Mouse (Mus musculus) heart, embryonic 10.5 days (tissue): Measurements from ENCODE around the gene Lrrc34. TPM values are rescaled to one million over a fixed set of nuclear protein-coding genes. Genes with fewer than 3 reads are reported as not detected.

Experiments
- DNase-seq: peaks from one replicate; pipeline ENCODE4 v3.0.0-alpha.2; 2017; ENCODE audit warnings: low spot score
- H3K27ac ChIP-seq: fragments of 300-500 bp; sonication (generic); 2 replicates; pipeline ENCODE4 v1.5.1; 2016; ENCODE audit warnings: mild to moderate bottlenecking
- H3K27me3 ChIP-seq: fragments of 300-500 bp; sonication (generic); 2 replicates; pipeline ENCODE4 v1.6.1; 2016; ENCODE audit warnings: mild to moderate bottlenecking; ENCODE audit not compliant: poor library complexity, insufficient read depth, severe bottlenecking
- H3K36me3 ChIP-seq: fragments of 300-500 bp; sonication (generic); 2 replicates; pipeline ENCODE4 v1.6.1; 2016; ENCODE audit warnings: mild to moderate bottlenecking, moderate library complexity
- H3K4me1 ChIP-seq: fragments of 300-500 bp; sonication (generic); 2 replicates; pipeline ENCODE4 v1.6.1; 2016; ENCODE audit warnings: mild to moderate bottlenecking
- H3K4me3 ChIP-seq: fragments of 300-500 bp; sonication (generic); 2 replicates; pipeline ENCODE4 v1.5.1; 2016; ENCODE audit warnings: mild to moderate bottlenecking, moderate library complexity
- H3K9me3 ChIP-seq: fragments of 300-500 bp; sonication (generic); 2 replicates; pipeline ENCODE4 v1.6.1; 2016; ENCODE audit warnings: mild to moderate bottlenecking, moderate library complexity
- WGBS: fragments of 180-500 bp; shearing (Covaris S2); methylation state at CpG from one replicate; pipeline ENCODE4 v1.1.7; 2016; 5-methylcytosine and 5-hydroxymethylcytosine counted together
- polyA plus RNA-seq: library from polyadenylated mRNA; unstranded; fragments of >200 nt; fragmentation: Nextera tagmentation; extraction: Ambion mirVana; gene quantifications from 2 replicates; pipeline ENCODE4 v1.2.1, GENCODE M21; 2016

The Lrrc34 gene
- 1.1 and 1.5 TPM in 2 replicates for polyA plus RNA-seq

GRCm38 (mm10) chr3:30647440-30648090 is at the start of gene Lrrc34:
Gene Lrrc34, minus strand, starts transcription at chr3:30647869.
- Histone ChIP-seq H3K4me3 (peak within 1 kb of the TSS; percentile 60), H3K4me1 (peaks cover 20% of the 10 kb centered on the region; the same call in 1 of the 2 replicates), H3K36me3 (no peaks in the 10 kb centered on the region), H3K27ac (peak within 1 kb of the TSS; percentile 62), H3K9me3 (no peaks in the 10 kb centered on the region), H3K27me3 (peaks cover 32% of the 10 kb centered on the region)
- WGBS: 2% methylated on average over 25 of the region's 25 CpGs
- DNase-seq: peak; percentile 86

- no peak overlapping the region for H3K4me3 ChIP-seq
- WGBS: 24% methylated on average over 2 of the region's 2 CpGs
- no peaks in the 10 kb centered on the region for H3K9me3 ChIP-seq
- H3K4me1 ChIP-seq: 0 out of 2 replicates have a peak, but pooled peaks cover 3% of the 10 kb centered on the region
- no peaks in the 10 kb centered on the region for H3K36me3 ChIP-seq
- DNase-seq: peak; percentile 69
- no peaks in the 10 kb centered on the region for H3K27me3 ChIP-seq
- H3K27ac ChIP-seq: no peak overlapping the region
These were observed 48.7 kb upstream of the Lrrc34 start for GRCm38 (mm10) chr3:30696346-30696745.

- WGBS: 92% methylated on average over 2 of the region's 2 CpGs
- no peaks in the 10 kb centered on the region for H3K27me3 ChIP-seq
- H3K4me1 ChIP-seq: 0 out of 2 replicates have a peak, but pooled peaks cover 7% of the 10 kb centered on the region
- DNase-seq: peak; percentile 28
- no peaks in the 10 kb centered on the region for H3K9me3 ChIP-seq
- no peaks in the 10 kb centered on the region for H3K36me3 ChIP-seq
- no peak overlapping the region for H3K4me3 ChIP-seq
- no peak overlapping the region for H3K27ac ChIP-seq
These were observed 48.0 kb upstream of the Lrrc34 start for GRCm38 (mm10) chr3:30695661-30696060.

- H3K9me3 ChIP-seq: no peaks in the 10 kb centered on the region
- DNase-seq: no peak
- no peaks in the 10 kb centered on the region for H3K27me3 ChIP-seq
- no peak overlapping the region for H3K27ac ChIP-seq
- H3K36me3 ChIP-seq: no peaks in the 10 kb centered on the region
- H3K4me3 ChIP-seq: no peak overlapping the region
- WGBS: 31% methylated on average over 7 of the region's 7 CpGs
- H3K4me1 ChIP-seq: peaks cover 12% of the 10 kb centered on the region
These were observed 43.3 kb upstream of the Lrrc34 start for GRCm38 (mm10) chr3:30690976-30691375.

- peaks cover 17% of the 10 kb centered on the region for H3K4me1 ChIP-seq
- no peak for DNase-seq
- 62% methylated on average over 3 of the region's 3 CpGs for WGBS
- no peaks in the 10 kb centered on the region for H3K27me3 ChIP-seq
- no peaks in the 10 kb centered on the region for H3K36me3 ChIP-seq
- no peak overlapping the region for H3K27ac ChIP-seq
- H3K4me3 ChIP-seq: no peak overlapping the region
- no peaks in the 10 kb centered on the region for H3K9me3 ChIP-seq
These were observed 39.5 kb upstream of the Lrrc34 start for GRCm38 (mm10) chr3:30687216-30687615.

GRCm38 (mm10) chr3:30683190-30683589 is 35.5 kb upstream of the Lrrc34 start:
- H3K4me1 ChIP-seq: peaks cover 10% of the 10 kb centered on the region
- WGBS: 14% methylated on average over 6 of the region's 6 CpGs

GRCm38 (mm10) chr3:30658486-30658885 is 10.8 kb upstream of the Lrrc34 start:
- DNase-seq: no peak
- H3K9me3 ChIP-seq: no peaks in the 10 kb centered on the region
- no peaks in the 10 kb centered on the region for H3K4me1 ChIP-seq
- no peak overlapping the region for H3K27ac ChIP-seq
- H3K27me3 ChIP-seq: no peaks in the 10 kb centered on the region
- no peak overlapping the region for H3K4me3 ChIP-seq
- WGBS: 79% methylated on average over 9 of the region's 9 CpGs
- H3K36me3 ChIP-seq: no peaks in the 10 kb centered on the region

More at GRCm38 (mm10) chr3:30683190-30683589, 35.5 kb upstream of the Lrrc34 start:
- no peak for DNase-seq
- Histone ChIP-seq H3K27me3 (no peaks in the 10 kb centered on the region), H3K27ac (no peak overlapping the region), H3K4me3 (no peak overlapping the region), H3K9me3 (no peaks in the 10 kb centered on the region), H3K36me3 (no peaks in the 10 kb centered on the region)

- Histone ChIP-seq H3K4me1 (no peaks in the 10 kb centered on the region), H3K4me3 (no peak overlapping the region), H3K36me3 (no peaks in the 10 kb centered on the region), H3K27ac (no peak overlapping the region), H3K27me3 (peaks cover 12% of the 10 kb centered on the region; the same call in 1 of the 2 replicates), H3K9me3 (no peaks in the 10 kb centered on the region)
- DNase-seq: no peak
- WGBS: 80% methylated on average over 5 of the region's 5 CpGs
These were observed 8.3 kb upstream of the Lrrc34 start for GRCm38 (mm10) chr3:30655937-30656336.

GRCm38 (mm10) chr3:30650062-30650841 is 2.6 kb upstream of the Lrrc34 start:
- Histone ChIP-seq H3K9me3 (no peaks in the 10 kb centered on the region), H3K4me1 (peaks cover 20% of the 10 kb centered on the region; the same call in 1 of the 2 replicates), H3K27me3 (peaks cover 32% of the 10 kb centered on the region), H3K27ac (no peak overlapping the region), H3K4me3 (peak overlapping the region; percentile 62), H3K36me3 (no peaks in the 10 kb centered on the region)
- DNase-seq: no peak
- WGBS: under 1% methylated on average over 41 of the region's 41 CpGs

- Histone ChIP-seq H3K4me3 (no peak overlapping the region), H3K4me1 (peaks cover 20% of the 10 kb centered on the region; the same call in 1 of the 2 replicates), H3K36me3 (no peaks in the 10 kb centered on the region), H3K9me3 (no peaks in the 10 kb centered on the region), H3K27ac (no peak overlapping the region), H3K27me3 (peaks cover 32% of the 10 kb centered on the region)
- DNase-seq: no peak
- WGBS: 95% methylated on average over 2 of the region's 2 CpGs
These were observed 797 bp upstream of the Lrrc34 start for GRCm38 (mm10) chr3:30648466-30648865.

GRCm38 (mm10) chr3:30646761-30647160 is 908 bp downstream of the Lrrc34 start:
- Histone ChIP-seq H3K27me3 (peaks cover 26% of the 10 kb centered on the region), H3K27ac (no peak overlapping the region), H3K4me3 (no peak overlapping the region), H3K9me3 (no peaks in the 10 kb centered on the region), H3K36me3 (no peaks in the 10 kb centered on the region), H3K4me1 (peaks cover 20% of the 10 kb centered on the region; the same call in 1 of the 2 replicates)
- 47% methylated on average over 8 of the region's 8 CpGs for WGBS
- DNase-seq: no peak

GRCm38 (mm10) chr3:30644207-30644606 is 3.5 kb downstream of the Lrrc34 start, which contains the start of gene Lrriq4:
Gene Lrriq4, plus strand, starts transcription at chr3:30644507.
- Histone ChIP-seq H3K27me3 (peaks cover 11% of the 10 kb centered on the region), H3K9me3 (no peaks in the 10 kb centered on the region), H3K4me1 (peaks cover 11% of the 10 kb centered on the region; the same call in 1 of the 2 replicates), H3K4me3 (no peak within 1 kb of the TSS), H3K36me3 (no peaks in the 10 kb centered on the region), H3K27ac (no peak within 1 kb of the TSS)
- WGBS: 67% methylated on average over 2 of the region's 2 CpGs
- DNase-seq: no peak

GRCm38 (mm10) chr3:30635629-30636028 is 12.0 kb downstream of the Lrrc34 start:
- DNase-seq: no peak
- no peak overlapping the region for H3K4me3 ChIP-seq
- no peaks in the 10 kb centered on the region for H3K36me3 ChIP-seq
- H3K27ac ChIP-seq: no peak overlapping the region
- WGBS: 77% methylated on average over 4 of the region's 4 CpGs
- no peaks in the 10 kb centered on the region for H3K4me1 ChIP-seq
- H3K27me3 ChIP-seq: no peaks in the 10 kb centered on the region
- H3K9me3 ChIP-seq: no peaks in the 10 kb centered on the region
